Mouse (Mus musculus): ENCODE results near the gene Zfp260. TPM values are rescaled to one million over a fixed set of nuclear protein-coding genes. Genes with fewer than 3 reads are reported as not detected.

Zfp260 gene
- polyA plus RNA-seq, 1 experiment from 2014 or later = 75.3 TPM

- Histone ChIP-seq H3K9ac (ENCODE audit: low read length) (no peak overlapping the region), H3K4me3 (ENCODE audit: low read length) (no peak overlapping the region), H3K36me3 (ENCODE audit: control insufficient read depth, insufficient read depth) (peaks cover 11% of the 10 kb centered on the region), H3K4me1 (ENCODE audit: control insufficient read depth, insufficient read depth, low read length) (peaks cover 13% of the 10 kb centered on the region), H3K4me2 (ENCODE audit: low read depth, low read length) (no peak overlapping the region), H3K27me3 (ENCODE audit: control insufficient read depth, insufficient read depth, low read length) (no peaks in the 10 kb centered on the region), H3K27ac (ENCODE audit: low read length) (no peak overlapping the region), H3K9me3 (replicated peaks; ENCODE audit: control insufficient read depth, low read length) (no peaks in the 10 kb centered on the region)
- ATAC-seq (replicated peaks; ENCODE audit: extremely low read depth, insufficient read depth, low FRiP score) = no peak
- WGBS = 81% methylated on average over 9 of the region's 9 CpGs
These were observed 8.1 kb upstream of the Zfp260 start for GRCm38 (mm10) chr7:30086524-30086923.

- no peaks in the 10 kb centered on the region for H3K27me3 ChIP-seq (ENCODE audit: control insufficient read depth, insufficient read depth, low read length)
- H3K36me3 ChIP-seq (ENCODE audit: control insufficient read depth, insufficient read depth) = peaks cover 11% of the 10 kb centered on the region
- no peak for ATAC-seq (replicated peaks; ENCODE audit: extremely low read depth, insufficient read depth, low FRiP score)
- peaks cover 19% of the 10 kb centered on the region for H3K4me1 ChIP-seq (ENCODE audit: control insufficient read depth, insufficient read depth, low read length)
- peak overlapping the region; percentile 77 for H3K9ac ChIP-seq (ENCODE audit: low read length)
- H3K27ac ChIP-seq (ENCODE audit: low read length) = no peak overlapping the region; the same call in 1 of the 2 replicates
- WGBS = 22% methylated on average over 6 of the region's 6 CpGs
- no peaks in the 10 kb centered on the region for H3K9me3 ChIP-seq (replicated peaks; ENCODE audit: control insufficient read depth, low read length)
- H3K4me3 ChIP-seq (ENCODE audit: low read length) = peak overlapping the region; percentile 71
- peak overlapping the region; percentile 66 for H3K4me2 ChIP-seq (ENCODE audit: low read depth, low read length)
These were observed 5.2 kb upstream of the Zfp260 start for GRCm38 (mm10) chr7:30089405-30089804.

DNA sequence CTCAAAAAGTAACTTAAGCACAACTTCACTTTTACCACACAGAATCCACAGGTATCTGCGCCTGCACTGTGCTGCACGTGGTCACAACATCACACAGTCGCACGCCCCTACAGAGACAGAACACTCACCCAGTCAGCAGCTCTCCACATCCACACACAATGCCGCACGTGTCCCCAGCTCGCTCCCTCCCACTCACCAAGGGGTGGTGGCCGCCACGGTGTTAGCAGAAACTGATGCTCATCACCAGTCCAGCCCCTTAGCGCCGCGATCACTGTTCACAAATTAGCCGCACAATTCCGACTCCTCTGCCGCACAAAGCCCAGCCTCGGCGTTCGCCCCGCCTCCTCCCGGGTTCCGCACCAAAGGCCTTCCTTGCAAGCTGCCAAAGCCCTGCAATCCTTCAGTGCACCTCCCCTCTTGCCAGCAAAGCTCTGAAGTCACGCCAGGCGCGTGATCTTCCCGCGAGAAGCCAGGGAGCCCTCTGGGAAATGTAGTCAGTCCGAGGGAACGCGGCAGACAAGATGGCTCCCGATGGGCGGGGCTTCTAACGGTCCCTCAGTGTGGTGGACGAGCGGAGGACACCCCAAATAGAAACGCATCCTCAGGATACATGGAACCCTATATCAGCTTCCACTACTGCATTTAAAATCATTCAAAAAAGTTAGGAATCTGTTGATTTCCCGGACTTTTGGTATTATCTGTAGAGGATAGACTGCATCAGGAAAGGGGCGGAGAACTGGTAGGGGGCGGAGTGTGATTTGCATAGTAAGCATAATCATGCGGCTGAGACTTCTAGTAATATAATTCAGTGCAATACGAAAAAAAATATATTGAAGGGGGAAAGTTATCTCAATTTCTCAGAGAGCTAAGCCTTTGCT, 4.2 kb upstream of the Zfp260 start, which contains the start of the genes Gm26920 and Zfp566:
TSS of gene Gm26920 (minus strand) at position 319 of the 878 bp plus-strand sequence.
TSS of gene Zfp566 (minus strand) at position 436 of the 878 bp plus-strand sequence.
- peaks cover 4% of the 10 kb centered on the region for H3K36me3 ChIP-seq (ENCODE audit: control insufficient read depth, insufficient read depth)
- peak within 1 kb of the TSS; percentile 66 for H3K4me2 ChIP-seq (ENCODE audit: low read depth, low read length)
- WGBS = under 1% methylated on average over 40 of the region's 40 CpGs
- no peaks in the 10 kb centered on the region for H3K9me3 ChIP-seq (replicated peaks; ENCODE audit: control insufficient read depth, low read length)
- no peaks in the 10 kb centered on the region for H3K27me3 ChIP-seq (ENCODE audit: control insufficient read depth, insufficient read depth, low read length)
- peak within 1 kb of the TSS; percentile 71 for H3K27ac ChIP-seq (ENCODE audit: low read length)
- peak within 1 kb of the TSS; percentile 71 for H3K4me3 ChIP-seq (ENCODE audit: low read length)
- peak; percentile 92 for ATAC-seq (replicated peaks; ENCODE audit: extremely low read depth, insufficient read depth, low FRiP score)
- H3K4me1 ChIP-seq (ENCODE audit: control insufficient read depth, insufficient read depth, low read length) = peaks cover 19% of the 10 kb centered on the region
- H3K9ac ChIP-seq (ENCODE audit: low read length) = peak within 1 kb of the TSS; percentile 77

GRCm38 (mm10) chr7:30090970-30091585, 3.5 kb upstream of the Zfp260 start:
- Histone ChIP-seq H3K27me3 (ENCODE audit: control insufficient read depth, insufficient read depth, low read length) (no peaks in the 10 kb centered on the region), H3K36me3 (ENCODE audit: control insufficient read depth, insufficient read depth) (no peaks in the 10 kb centered on the region), H3K9me3 (replicated peaks; ENCODE audit: control insufficient read depth, low read length) (no peaks in the 10 kb centered on the region), H3K4me2 (ENCODE audit: low read depth, low read length) (peak overlapping the region; percentile 66), H3K27ac (ENCODE audit: low read length) (peak overlapping the region; percentile 71), H3K4me1 (ENCODE audit: control insufficient read depth, insufficient read depth, low read length) (peaks cover 23% of the 10 kb centered on the region), H3K4me3 (ENCODE audit: low read length) (peak overlapping the region; percentile 71), H3K9ac (ENCODE audit: low read length) (peak overlapping the region; percentile 67)
- ATAC-seq (replicated peaks; ENCODE audit: extremely low read depth, insufficient read depth, low FRiP score) = no peak
- WGBS = 5% methylated on average over 9 of the region's 9 CpGs

DNA sequence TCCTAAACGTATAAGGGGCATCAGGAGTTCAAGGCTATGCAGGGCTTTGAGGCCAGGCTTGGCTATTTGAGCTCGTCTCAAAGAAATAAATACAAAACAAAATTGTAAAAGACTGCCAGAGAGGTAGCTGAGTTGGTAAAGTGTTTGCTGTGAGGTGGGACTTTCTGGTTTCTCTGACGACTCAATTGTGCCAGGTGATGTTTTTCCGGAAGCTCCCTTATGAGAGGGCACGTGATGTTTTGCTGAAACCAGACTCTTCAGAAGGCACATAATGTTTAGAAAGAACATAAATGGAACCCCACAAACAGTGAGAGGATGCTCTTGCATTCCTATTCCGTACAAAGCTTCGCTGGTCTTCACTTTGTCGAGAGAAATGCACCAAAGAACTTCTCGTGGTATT, 1.9 kb upstream of the Zfp260 start:
- 80% methylated on average over 9 of the region's 9 CpGs for WGBS
- peaks cover 28% of the 10 kb centered on the region for H3K4me1 ChIP-seq (ENCODE audit: control insufficient read depth, insufficient read depth, low read length)
- H3K27me3 ChIP-seq (ENCODE audit: control insufficient read depth, insufficient read depth, low read length) = no peaks in the 10 kb centered on the region
- no peaks in the 10 kb centered on the region for H3K9me3 ChIP-seq (replicated peaks; ENCODE audit: control insufficient read depth, low read length)
- H3K36me3 ChIP-seq (ENCODE audit: control insufficient read depth, insufficient read depth) = no peaks in the 10 kb centered on the region; the same call in 1 of the 2 replicates
- no peak overlapping the region for H3K4me2 ChIP-seq (ENCODE audit: low read depth, low read length)
- H3K4me3 ChIP-seq (ENCODE audit: low read length) = no peak overlapping the region
- H3K9ac ChIP-seq (ENCODE audit: low read length) = no peak overlapping the region
- no peak overlapping the region for H3K27ac ChIP-seq (ENCODE audit: low read length)
- no peak for ATAC-seq (replicated peaks; ENCODE audit: extremely low read depth, insufficient read depth, low FRiP score)

DNA sequence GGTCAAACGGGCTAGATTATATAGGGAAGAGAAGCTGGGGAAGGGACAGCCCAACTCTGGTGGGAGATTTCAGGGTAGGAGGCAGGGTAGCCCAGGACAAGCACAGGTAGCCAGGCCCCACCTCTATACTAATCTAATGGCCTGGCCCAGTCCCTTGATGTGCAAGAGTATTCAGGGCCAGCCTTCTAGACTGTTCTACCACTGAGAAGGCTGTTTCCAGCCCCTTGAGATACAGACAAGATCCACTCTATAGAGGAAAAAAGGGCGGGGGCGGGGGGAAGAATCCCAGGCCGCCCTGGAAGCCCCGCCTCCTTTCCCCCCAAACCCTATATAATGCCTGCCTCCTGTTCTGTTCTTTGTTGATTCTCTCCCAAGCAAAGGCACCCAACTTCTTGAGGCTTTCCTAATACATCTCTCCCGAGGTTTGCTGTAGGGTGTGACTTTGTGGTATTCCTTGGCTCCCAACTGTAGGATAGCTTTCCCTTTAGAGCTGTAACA, 610 bp upstream of the Zfp260 start:
- Histone ChIP-seq H3K4me2 (ENCODE audit: low read depth, low read length) (peak overlapping the region; percentile 86), H3K4me1 (ENCODE audit: control insufficient read depth, insufficient read depth, low read length) (peaks cover 26% of the 10 kb centered on the region), H3K4me3 (ENCODE audit: low read length) (peak overlapping the region; percentile 73), H3K27ac (ENCODE audit: low read length) (peak overlapping the region; percentile 98), H3K9me3 (replicated peaks; ENCODE audit: control insufficient read depth, low read length) (no peaks in the 10 kb centered on the region), H3K27me3 (ENCODE audit: control insufficient read depth, insufficient read depth, low read length) (no peaks in the 10 kb centered on the region), H3K9ac (ENCODE audit: low read length) (peak overlapping the region; percentile 93; the same call in 1 of the 2 replicates), H3K36me3 (ENCODE audit: control insufficient read depth, insufficient read depth) (peaks cover 1% of the 10 kb centered on the region)
- WGBS = 74% methylated on average over 6 of the region's 6 CpGs
- ATAC-seq (replicated peaks; ENCODE audit: extremely low read depth, insufficient read depth, low FRiP score) = no peak

GRCm38 (mm10) chr7:30095551-30096125, 1.1 kb downstream of the Zfp260 start:
- no peaks in the 10 kb centered on the region for H3K27me3 ChIP-seq (ENCODE audit: control insufficient read depth, insufficient read depth, low read length)
- WGBS = 10% methylated on average over 5 of the region's 5 CpGs
- H3K9ac ChIP-seq (ENCODE audit: low read length) = peak overlapping the region; percentile 93
- peaks cover 16% of the 10 kb centered on the region for H3K36me3 ChIP-seq (ENCODE audit: control insufficient read depth, insufficient read depth)
- H3K4me2 ChIP-seq (ENCODE audit: low read depth, low read length) = peak overlapping the region; percentile 86
- no peak for ATAC-seq (replicated peaks; ENCODE audit: extremely low read depth, insufficient read depth, low FRiP score)
- peak overlapping the region; percentile 55 for H3K27ac ChIP-seq (ENCODE audit: low read length)
- H3K9me3 ChIP-seq (replicated peaks; ENCODE audit: control insufficient read depth, low read length) = no peaks in the 10 kb centered on the region
- H3K4me3 ChIP-seq (ENCODE audit: low read length) = peak overlapping the region; percentile 73
- H3K4me1 ChIP-seq (ENCODE audit: control insufficient read depth, insufficient read depth, low read length) = peaks cover 21% of the 10 kb centered on the region

- WGBS = 80% methylated on average over 13 of the region's 13 CpGs
- Histone ChIP-seq H3K27ac (ENCODE audit: low read length) (no peak overlapping the region), H3K36me3 (ENCODE audit: control insufficient read depth, insufficient read depth) (peaks cover 46% of the 10 kb centered on the region), H3K4me1 (ENCODE audit: control insufficient read depth, insufficient read depth, low read length) (peaks cover 13% of the 10 kb centered on the region), H3K9ac (ENCODE audit: low read length) (no peak overlapping the region), H3K4me3 (ENCODE audit: low read length) (no peak overlapping the region), H3K9me3 (replicated peaks; ENCODE audit: control insufficient read depth, low read length) (peaks cover 18% of the 10 kb centered on the region), H3K4me2 (ENCODE audit: low read depth, low read length) (no peak overlapping the region), H3K27me3 (ENCODE audit: control insufficient read depth, insufficient read depth, low read length) (no peaks in the 10 kb centered on the region)
- ATAC-seq (replicated peaks; ENCODE audit: extremely low read depth, insufficient read depth, low FRiP score) = no peak
These were observed 4.7 kb downstream of the Zfp260 start for GRCm38 (mm10) chr7:30099297-30099696.

Measured in heart, embryonic 16.5 days (tissue).